Mouse (Mus musculus) testis, adult 2 months (tissue): Measurements from ENCODE around the gene Spg21. TPM values are rescaled to one million over a fixed set of nuclear protein-coding genes. Genes with fewer than 3 reads are reported as not detected.
A peak's percentile ranks its signal among the peaks of the same experiment; 100 is the strongest.

Experiments used
- H3K27ac ChIP-seq: fragments of 200-500 bp; 2 replicates; pipeline ENCODE4 v1.5.1; 2012; ENCODE audit warnings: low read depth, low read length; ENCODE audit not compliant: control insufficient read depth, insufficient read depth
- H3K27me3 ChIP-seq: fragments of 200-500 bp; 2 replicates; pipeline ENCODE4 v1.6.1; 2012; ENCODE audit warnings: mild to moderate bottlenecking, low read length, moderate library complexity; ENCODE audit not compliant: control insufficient read depth, insufficient read depth
- H3K36me3 ChIP-seq: fragments of 200-500 bp; 2 replicates; pipeline ENCODE4 v1.6.1; 2012; ENCODE audit warnings: mild to moderate bottlenecking, low read length; ENCODE audit not compliant: control insufficient read depth, insufficient read depth
- H3K4me1 ChIP-seq: fragments of 200-500 bp; 2 replicates; pipeline ENCODE4 v1.6.1; 2012; ENCODE audit warnings: low read length; ENCODE audit not compliant: control insufficient read depth, insufficient read depth
- H3K4me3 ChIP-seq: fragments of 200-500 bp; 2 replicates; pipeline ENCODE4 v1.5.1; 2012; ENCODE audit warnings: low read depth, mild to moderate bottlenecking, low read length, moderate library complexity, mixed read lengths; ENCODE audit not compliant: control insufficient read depth
- CTCF ChIP-seq: fragments of 200-500 bp; IDR thresholded peaks from 2 replicates; pipeline ENCODE4 v1.5.1; 2012; ENCODE audit warnings: low read depth, mild to moderate bottlenecking, inconsistent platforms, low read length, moderate library complexity; ENCODE audit not compliant: control insufficient read depth, insufficient read depth, insufficient replicate concordance
- POLR2A ChIP-seq: fragments of 200-500 bp; IDR thresholded peaks from 2 replicates; pipeline ENCODE4 v1.6.1; 2012; ENCODE audit warnings: low read depth, mild to moderate bottlenecking, inconsistent platforms, low read length, moderate library complexity; ENCODE audit not compliant: control insufficient read depth
- polyA plus RNA-seq: library from polyadenylated mRNA; depleted of rRNA; stranded (reverse); fragments of >200 nt; gene quantifications from 2 replicates; pipeline ENCODE4 v1.2.3, GENCODE M21; 2012

The Spg21 gene
- polyA plus RNA-seq, 1 experiment = 10.8 TPM

DNA sequence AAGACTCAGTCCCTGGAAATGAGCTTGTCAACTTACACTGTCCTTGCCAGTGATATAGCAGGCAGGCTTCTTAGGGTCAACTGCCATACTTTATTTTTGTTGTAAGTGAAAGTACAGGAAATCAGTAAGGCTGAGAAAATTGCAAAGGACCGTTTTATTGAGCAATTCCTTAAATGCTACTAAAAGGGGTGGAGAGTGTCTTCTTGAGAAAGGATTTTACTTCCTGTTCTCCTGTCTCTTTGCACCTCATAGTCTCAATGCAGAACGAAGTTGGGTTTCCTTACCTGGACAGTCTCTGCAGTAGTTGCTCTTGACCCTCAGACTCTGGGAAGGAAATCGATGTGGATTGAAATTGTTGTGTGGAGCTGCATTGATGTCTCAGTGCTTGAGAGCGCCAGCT, 12.0 kb downstream of the Spg21 start:
- no peak overlapping the region for H3K4me3 ChIP-seq
- TF ChIP-seq CTCF = no peak
- TF ChIP-seq POLR2A = no peak
- H3K27me3 ChIP-seq = no peaks in the 10 kb centered on the region
- no peaks in the 10 kb centered on the region for H3K4me1 ChIP-seq
- no peak overlapping the region for H3K27ac ChIP-seq
- no peaks in the 10 kb centered on the region for H3K36me3 ChIP-seq

GRCm38 (mm10) chr9:65479158-65479557, 18.4 kb downstream of the Spg21 start:
- TF ChIP-seq POLR2A (no peak), CTCF (no peak)
- no peaks in the 10 kb centered on the region for H3K27me3 ChIP-seq
- no peaks in the 10 kb centered on the region for H3K4me1 ChIP-seq
- H3K4me3 ChIP-seq = no peak overlapping the region
- H3K36me3 ChIP-seq = no peaks in the 10 kb centered on the region
- H3K27ac ChIP-seq = no peak overlapping the region

- no peak overlapping the region for H3K4me3 ChIP-seq
- H3K4me1 ChIP-seq = no peaks in the 10 kb centered on the region
- no peak for TF ChIP-seq POLR2A
- no peak for TF ChIP-seq CTCF
- no peaks in the 10 kb centered on the region for H3K27me3 ChIP-seq
- H3K36me3 ChIP-seq = no peaks in the 10 kb centered on the region
- H3K27ac ChIP-seq = no peak overlapping the region
Measured at GRCm38 (mm10) chr9:65480071-65480470, 19.3 kb downstream of the Spg21 start.

DNA sequence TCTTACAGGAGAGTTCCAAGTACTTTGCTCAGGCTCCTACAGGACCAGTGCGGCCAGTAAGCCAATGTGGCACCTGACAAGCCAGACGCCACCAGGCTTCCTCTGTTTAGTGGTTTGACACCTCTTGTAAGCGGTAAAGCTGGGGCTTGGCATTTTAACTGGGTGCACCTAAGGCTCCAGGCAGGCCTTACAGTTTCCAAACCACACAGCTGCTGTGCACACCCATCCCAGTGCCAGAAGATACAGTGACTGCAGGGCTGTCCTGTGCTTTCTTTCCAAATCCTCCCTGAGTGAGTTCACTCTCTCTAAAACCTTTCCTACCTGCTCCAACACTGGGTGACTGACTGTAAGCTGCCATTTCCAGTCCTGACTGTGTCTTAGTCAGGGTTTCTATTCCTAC, 30.7 kb downstream of the Spg21 start:
- H3K36me3 ChIP-seq = no peaks in the 10 kb centered on the region
- no peak overlapping the region for H3K4me3 ChIP-seq
- H3K27me3 ChIP-seq = no peaks in the 10 kb centered on the region
- TF ChIP-seq CTCF (no peak), POLR2A (no peak)
- no peaks in the 10 kb centered on the region for H3K4me1 ChIP-seq
- no peak overlapping the region for H3K27ac ChIP-seq

DNA sequence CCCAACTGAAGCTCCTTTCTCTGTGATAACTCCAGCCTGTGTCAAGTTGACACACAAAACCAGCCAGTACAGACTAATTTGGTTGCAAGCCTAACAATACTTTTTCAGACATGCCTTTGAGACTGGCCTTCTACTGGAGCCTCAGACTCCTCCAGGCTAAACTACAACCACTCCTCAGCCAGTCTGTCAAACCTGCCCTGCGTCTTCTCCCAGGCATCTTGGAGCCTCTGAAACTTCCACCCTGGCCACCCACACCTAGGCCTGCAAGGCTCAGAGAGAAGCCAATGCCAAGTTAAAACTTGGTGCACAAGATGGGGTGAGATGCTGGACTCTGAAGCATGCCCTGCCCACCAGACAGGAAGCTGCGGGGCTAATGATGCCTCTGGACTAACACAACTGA, 31.6 kb downstream of the Spg21 start:
- Histone ChIP-seq H3K4me3 (no peak overlapping the region), H3K27ac (no peak overlapping the region), H3K4me1 (no peaks in the 10 kb centered on the region), H3K36me3 (no peaks in the 10 kb centered on the region), H3K27me3 (no peaks in the 10 kb centered on the region)
- no peak for TF ChIP-seq CTCF
- TF ChIP-seq POLR2A = no peak

GRCm38 (mm10) chr9:65492851-65493250, 32.1 kb downstream of the Spg21 start:
- Histone ChIP-seq H3K36me3 (no peaks in the 10 kb centered on the region), H3K4me1 (no peaks in the 10 kb centered on the region), H3K27ac (no peak overlapping the region), H3K4me3 (no peak overlapping the region), H3K27me3 (no peaks in the 10 kb centered on the region)
- TF ChIP-seq POLR2A = no peak
- TF ChIP-seq CTCF = no peak

DNA sequence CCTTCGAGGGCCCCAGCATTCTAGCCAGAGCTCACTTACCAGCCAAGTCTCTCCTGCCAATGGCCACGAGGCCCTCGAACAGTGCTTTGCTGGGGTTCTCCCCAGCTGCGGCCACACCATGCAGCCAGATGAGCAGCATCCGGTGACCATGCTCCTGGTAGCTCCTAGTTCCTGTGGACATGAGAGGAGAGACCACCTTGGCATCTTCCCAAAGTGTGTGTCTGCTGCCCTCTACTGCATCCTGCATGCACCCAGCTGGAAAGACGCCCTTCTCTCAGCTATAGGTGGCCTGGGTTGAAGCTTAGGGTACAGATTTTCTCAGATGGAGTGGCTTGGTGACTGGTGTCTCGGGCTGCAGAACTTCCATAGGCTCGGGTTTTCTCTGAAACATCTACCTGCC, 41.4 kb downstream of the Spg21 start:
- TF ChIP-seq CTCF = peak; percentile 27; the same call in 1 of the 2 replicates
- no peak for TF ChIP-seq POLR2A
- Histone ChIP-seq H3K4me3 (no peak overlapping the region), H3K27ac (no peak overlapping the region), H3K4me1 (no peaks in the 10 kb centered on the region), H3K27me3 (no peaks in the 10 kb centered on the region), H3K36me3 (no peaks in the 10 kb centered on the region)

GRCm38 (mm10) chr9:65502721-65503505, 42.2 kb downstream of the Spg21 start:
- Histone ChIP-seq H3K4me1 (no peaks in the 10 kb centered on the region), H3K36me3 (no peaks in the 10 kb centered on the region), H3K4me3 (no peak overlapping the region), H3K27ac (no peak overlapping the region), H3K27me3 (no peaks in the 10 kb centered on the region)
- no peak for TF ChIP-seq POLR2A
- TF ChIP-seq CTCF = no peak
